Mouse (Mus musculus) retina, embryonic 14.5 days (tissue): ENCODE measurements around the gene Abca8a.
"Not testable (repeated sequence)": the region's sequence is repeated elsewhere in the genome, so short reads cannot be mapped to it uniquely, and the experiment has no call there.

ENCODE experiments used
- DNase-seq: peaks from one replicate; pipeline ENCODE4 v3.0.0-alpha.2; 2015; ENCODE audit warnings: low spot score

Gene Abca8a

GRCm38 (mm10) chr11:109987460-109988072 is 108.2 kb downstream of the Abca8a start:
- not testable (repeated sequence) for DNase-seq

GRCm38 (mm10) chr11:109981872-109982271 is 113.9 kb downstream of the Abca8a start:
- no peak for DNase-seq
